Comparison of ENCODE assay signal across 10 mouse cellular contexts in the genomic region with DNA sequence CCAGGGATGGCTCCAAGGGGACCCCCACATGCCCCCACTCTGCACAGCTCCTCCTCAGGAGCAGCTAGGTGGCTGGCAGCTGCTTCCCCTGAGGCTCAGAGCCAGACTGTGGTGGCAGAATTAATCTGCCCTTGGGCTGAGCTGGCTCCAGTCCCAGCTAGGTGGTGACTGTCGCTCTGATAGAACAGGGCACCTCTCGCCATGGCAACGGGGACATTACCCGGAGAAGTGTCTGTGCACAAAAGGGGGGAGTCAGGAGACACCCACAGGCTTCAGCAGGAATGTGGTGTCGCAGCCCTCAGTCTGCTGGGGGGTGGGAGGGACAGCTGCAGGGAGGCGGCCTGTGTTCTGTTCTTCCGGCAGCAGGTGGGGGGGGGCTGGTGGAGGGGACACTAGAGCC. TPM values are rescaled to one million over a fixed set of nuclear protein-coding genes. Genes with fewer than 3 reads are reported as not detected.
DNase-seq lines count a peak whose midpoint lies in the region; ATAC-seq and TF ChIP-seq lines count a peak whose summit lies in the region.
"Had no signal": no experiment of that assay in that cellular context is flagged by ENCODE, and none has a peak within 500 bp of the region (broad histone marks: within the 10 kb centered on the region; RNA-seq: fewer than 3 reads in every experiment).

No protein-coding gene starts in this region.

- no peak overlapping the region for H3K27ac ChIP-seq in lung, embryonic 14.5 days (ENCODE audit: low read depth)
- peak overlapping the region; percentile 52 for H3K27ac ChIP-seq in midbrain, embryonic 12.5 days (replicated peaks)
- H3K27ac ChIP-seq in liver, postnatal 0 days (ENCODE audit: low read depth): no peak overlapping the region

- no peaks in the 10 kb centered on the region for H3K4me1 ChIP-seq in lung, embryonic 14.5 days (ENCODE audit: insufficient read depth)
- peaks cover 23% of the 10 kb centered on the region for H3K4me1 ChIP-seq in midbrain, embryonic 12.5 days
- no peaks in the 10 kb centered on the region for H3K4me1 ChIP-seq in liver, postnatal 0 days (ENCODE audit: insufficient read depth)

- TF ChIP-seq EP300 in liver, postnatal 0 days (IDR thresholded peaks at IDR 0.05; ENCODE audit: low read depth): no peak

- peak; percentile 60 for ATAC-seq in lung, embryonic 14.5 days (ENCODE audit: insufficient read depth)
- peak; percentile 81 for ATAC-seq in common myeloid progenitor, adult 5-6 weeks (replicated peaks; ENCODE audit: low read depth, poor library complexity, severe bottlenecking)
- peak; percentile 83 for ATAC-seq in midbrain, embryonic 12.5 days (ENCODE audit: low FRiP score, low read depth)
- ATAC-seq in liver, postnatal 0 days: no peak

- no peak overlapping the region for H3K4me3 ChIP-seq in lung, embryonic 14.5 days (ENCODE audit: low read depth, low read length)
- H3K4me3 ChIP-seq in midbrain, embryonic 12.5 days: no peak overlapping the region
- no peak overlapping the region for H3K4me3 ChIP-seq in liver, postnatal 0 days (ENCODE audit: low read depth, low read length)
- H3K4me3 ChIP-seq: erythroblast, embryonic 14.5 days had no signal

- H3K9me3 ChIP-seq in lung, embryonic 14.5 days (ENCODE audit: low read depth, low read length): no peaks in the 10 kb centered on the region
- no peaks in the 10 kb centered on the region for H3K9me3 ChIP-seq in midbrain, embryonic 12.5 days
- H3K9me3 ChIP-seq in liver, postnatal 0 days (ENCODE audit: low read length): no peaks in the 10 kb centered on the region

- DNase-seq in lung, embryonic 14.5 days: peak; percentile 58
- DNase-seq in lung, postnatal 4 days: no peak
- peak; percentile 68 to 80 for DNase-seq in heart, adult 9 months (ENCODE audit: low spot score in 2 of 2)
- DNase-seq in kidney, postnatal 36 days: peak; percentile 23 to 41
- DNase-seq in testis, postnatal 14 days (ENCODE audit: low spot score): peak; percentile 81
- DNase-seq in liver, postnatal 0 days: no peak

- TF ChIP-seq CTCF in lung, embryonic 14.5 days (IDR thresholded peaks at IDR 0.05; ENCODE audit: low read depth): no peak
- no peak for TF ChIP-seq CTCF in liver, postnatal 0 days (IDR thresholded peaks at IDR 0.05; ENCODE audit: low read depth)

- H3K36me3 ChIP-seq in lung, embryonic 14.5 days (ENCODE audit: insufficient read depth): no peaks in the 10 kb centered on the region
- H3K36me3 ChIP-seq in midbrain, embryonic 12.5 days: no peaks in the 10 kb centered on the region
- no peaks in the 10 kb centered on the region for H3K36me3 ChIP-seq in liver, postnatal 0 days (replicated peaks; ENCODE audit: insufficient read depth, low read length)
- H3K36me3 ChIP-seq: G1E had no signal

- no peaks in the 10 kb centered on the region for H3K27me3 ChIP-seq in lung, embryonic 14.5 days (ENCODE audit: insufficient read depth, low read length)
- no peaks in the 10 kb centered on the region for H3K27me3 ChIP-seq in midbrain, embryonic 12.5 days
- H3K27me3 ChIP-seq in liver, postnatal 0 days (ENCODE audit: insufficient read depth, low read length): no peaks in the 10 kb centered on the region

- no peak overlapping the region for H3K4me2 ChIP-seq in lung, embryonic 14.5 days
- no peak overlapping the region for H3K4me2 ChIP-seq in midbrain, embryonic 12.5 days (replicated peaks)
- no peak overlapping the region for H3K4me2 ChIP-seq in liver, postnatal 0 days (ENCODE audit: low read depth, low read length)

- no peak overlapping the region for H3K9ac ChIP-seq in lung, embryonic 14.5 days
- peak overlapping the region; percentile 28; the same call in 1 of the 2 replicates for H3K9ac ChIP-seq in midbrain, embryonic 12.5 days (replicated peaks)
- H3K9ac ChIP-seq in liver, postnatal 0 days (replicated peaks): no peak overlapping the region

- WGBS in lung, embryonic 14.5 days: 21% methylated on average over 7 of the region's 7 CpGs
- WGBS in midbrain, embryonic 12.5 days: 22% methylated on average over 7 of the region's 7 CpGs
- WGBS in liver, postnatal 0 days (ENCODE audit: insufficient replicate concordance): 39% methylated on average over 7 of the region's 7 CpGs

RNA-seq across cellular contexts. Expression of a gene that starts 24.1 kb away (rescaled TPM):
- 34.9 and 36.5 TPM in 2 replicates for polyA plus RNA-seq in lung, embryonic 14.5 days (2014; fragmentation: Nextera tagmentation; extraction: Ambion mirVana)
- total RNA-seq in common myeloid progenitor, adult 5-6 weeks (2017): 9.7 and 16.9 TPM in 2 replicates
- 24.5 and 25.1 TPM in 2 replicates for polyA plus RNA-seq in midbrain, embryonic 12.5 days (2016; fragmentation: Nextera tagmentation; extraction: Ambion mirVana)
- 3.1 and 3.4 TPM in 2 replicates for polyA plus RNA-seq in liver, postnatal 0 days (2015; fragmentation: Nextera tagmentation; extraction: Ambion mirVana)
- total RNA-seq: G1E had no signal

Comparison
In these comparisons a context has a peak if more than half of its experiments do, and no peak if none do; other contexts are left out.
1. DNase-seq: peak in lung, embryonic 14.5 days (single experiment), heart, adult 9 months (2 of 2), kidney, postnatal 36 days (2 of 2) and testis, postnatal 14 days (single experiment); none in lung, postnatal 4 days (0 of 2) and liver, postnatal 0 days (single experiment).